Mouse (Mus musculus) layer of hippocampus, adult 8-10 months (tissue): ENCODE measurements around the gene Ccdc189. TPM values are rescaled to one million over a fixed set of nuclear protein-coding genes. Genes with fewer than 3 reads are reported as not detected.
"Not testable (repeated sequence)": the region's sequence is repeated elsewhere in the genome, so short reads cannot be mapped to it uniquely, and the experiment has no call there.

Experiments
- DNase-seq, 2 experiments: peaks; one replicate each; pipeline ENCODE4 v3.0.0; 2022; ENCODE audit warnings: low spot score in 2 of 2
- total RNA-seq, 4 experiments: library from RNA; stranded (reverse); gene quantifications; 2 replicates each; pipeline ENCODE4 v1.2.4; 2022

Gene Ccdc189
- 10 to 100 TPM in 2 of 4 experiments, 1 to 10 TPM in 2; 7.7 to 12.8 (median 10.1) TPM for total RNA-seq

DNA sequence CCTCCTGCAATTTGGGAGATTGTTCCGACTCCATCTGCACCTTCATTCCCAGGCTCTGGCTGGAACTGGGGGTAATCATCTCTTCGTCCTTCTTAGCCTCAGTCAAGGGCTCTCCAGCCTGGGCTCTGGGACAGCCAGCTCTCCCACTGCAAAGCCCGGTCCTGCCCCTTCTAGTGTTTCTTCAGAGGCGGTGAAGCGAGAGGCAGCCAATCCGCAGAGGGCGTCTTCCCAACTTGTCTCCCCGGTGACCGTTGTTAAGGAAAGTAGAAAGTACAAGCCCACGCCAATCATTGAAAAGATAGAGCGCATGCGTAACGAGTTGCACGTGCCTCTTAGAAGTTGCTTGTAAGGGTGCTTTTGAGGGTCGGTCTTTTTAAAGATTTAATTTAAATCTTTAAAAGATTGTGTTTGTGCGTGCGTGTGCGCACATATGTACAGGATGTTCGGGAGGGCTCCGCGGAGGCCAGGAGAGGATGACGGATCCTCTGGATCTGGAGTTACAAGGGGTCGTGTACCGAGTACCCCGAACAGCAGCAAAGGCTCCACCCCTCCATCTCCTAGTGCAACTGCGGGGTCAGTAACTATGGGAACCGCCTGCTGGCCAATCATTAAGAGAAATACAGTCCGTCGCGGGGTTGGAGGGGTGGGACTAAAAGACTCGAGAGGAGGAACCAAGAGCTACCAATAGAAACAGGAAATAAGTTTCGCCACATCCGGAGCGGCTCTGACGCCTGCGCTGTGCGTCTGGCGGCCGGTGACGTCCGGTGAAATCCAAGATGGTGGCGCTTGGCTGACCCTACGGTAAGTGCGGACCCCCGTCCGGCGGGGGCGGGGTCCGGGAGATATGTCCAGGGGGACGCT lies at the start of gene Ccdc189, which contains the start of gene Rnf40:
Ccdc189 (minus strand) TSS at position 585 of the 861 bp plus-strand sequence.
Rnf40 (plus strand) TSS at position 757 of the 861 bp plus-strand sequence.
- DNase-seq: peak; percentile 95 to 97

- peak; percentile 53 to 62 for DNase-seq
These were observed 48.6 kb upstream of the Ccdc189 start for GRCm38 (mm10) chr7:127636963-127637362.

DNA sequence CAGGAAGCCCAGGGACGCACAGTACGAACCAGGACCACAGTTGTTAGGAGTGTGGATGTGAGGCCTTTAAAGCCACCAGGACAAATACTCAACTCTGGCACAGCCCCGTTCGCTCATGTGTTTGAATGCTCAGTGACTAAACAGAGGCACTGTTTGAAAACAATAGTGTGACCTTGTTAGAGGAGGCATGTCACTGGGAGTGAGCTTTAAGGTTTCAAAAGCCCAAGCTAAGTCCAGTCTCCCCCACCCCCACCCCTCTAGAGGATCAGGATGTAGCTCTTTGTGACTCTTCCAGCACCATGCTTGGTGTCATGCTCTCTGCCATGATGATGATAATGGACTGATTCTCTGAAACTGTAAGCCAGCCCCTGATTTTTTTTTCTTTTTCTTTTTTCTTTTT lies 43.0 kb upstream of the Ccdc189 start:
- no peak for DNase-seq

DNA sequence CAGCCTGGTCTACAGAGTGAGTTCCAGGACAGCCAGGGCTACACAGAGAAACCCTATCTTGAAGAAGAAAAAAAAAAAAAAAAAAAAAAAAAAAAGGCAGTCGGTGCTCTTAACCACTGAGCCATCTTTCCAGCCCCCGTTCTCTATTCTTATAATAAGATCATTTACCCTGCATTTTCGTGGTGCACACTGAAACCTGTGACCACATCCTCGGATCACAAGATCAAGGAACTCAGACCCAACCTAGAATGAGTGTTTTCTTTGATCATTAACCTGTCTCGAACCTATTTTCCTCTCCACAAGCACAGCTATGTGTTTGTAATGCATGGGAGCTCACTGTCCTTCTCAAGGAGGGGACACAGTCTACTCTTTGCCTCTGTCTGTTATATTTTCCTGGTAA lies 40.3 kb upstream of the Ccdc189 start:
- no peak for DNase-seq

DNA sequence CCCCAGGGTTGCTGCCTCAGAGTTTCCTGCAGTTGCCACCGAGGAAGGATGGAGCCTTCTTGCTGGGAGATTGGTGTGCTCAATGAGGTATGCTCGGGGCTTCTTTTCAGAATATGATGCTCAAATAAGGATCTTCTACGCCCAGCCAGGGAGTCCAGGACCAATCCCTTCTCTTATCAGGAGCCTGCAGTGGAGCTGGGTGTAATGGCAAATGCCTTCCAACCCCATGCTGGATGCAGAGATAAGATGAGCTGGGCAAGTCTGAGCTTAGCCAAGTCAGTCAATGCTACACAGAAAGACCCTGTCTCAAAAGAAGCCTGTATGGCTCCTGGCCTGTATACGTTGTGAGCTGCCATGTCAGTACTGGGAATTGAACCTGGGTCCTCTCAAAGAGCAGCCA lies 38.1 kb upstream of the Ccdc189 start:
- no peak for DNase-seq

GRCm38 (mm10) chr7:127626039-127626438 lies 37.6 kb upstream of the Ccdc189 start:
- DNase-seq: no peak

GRCm38 (mm10) chr7:127618402-127618801 lies 30.0 kb upstream of the Ccdc189 start:
- not testable (repeated sequence) for DNase-seq

DNA sequence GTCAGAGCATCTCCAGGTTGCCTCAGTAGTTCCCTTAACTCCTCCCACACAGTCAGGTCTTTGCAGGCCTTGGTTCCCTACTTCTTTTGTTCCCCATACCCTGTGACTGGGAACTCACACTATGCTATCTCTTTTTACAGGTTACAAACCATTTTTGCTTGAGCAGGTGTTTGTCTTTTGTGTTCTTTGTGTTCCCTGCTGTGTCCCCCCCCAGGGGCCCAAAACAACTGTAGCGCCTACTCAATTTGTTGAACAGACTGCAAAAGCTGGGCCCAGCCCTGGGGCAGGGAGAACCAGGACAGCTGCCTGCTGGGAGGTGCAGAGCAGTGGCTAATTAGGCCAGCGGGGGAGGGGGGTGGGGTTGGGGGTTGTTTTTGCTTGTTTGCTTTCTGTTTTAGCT lies 29.6 kb upstream of the Ccdc189 start:
- no peak for DNase-seq

DNA sequence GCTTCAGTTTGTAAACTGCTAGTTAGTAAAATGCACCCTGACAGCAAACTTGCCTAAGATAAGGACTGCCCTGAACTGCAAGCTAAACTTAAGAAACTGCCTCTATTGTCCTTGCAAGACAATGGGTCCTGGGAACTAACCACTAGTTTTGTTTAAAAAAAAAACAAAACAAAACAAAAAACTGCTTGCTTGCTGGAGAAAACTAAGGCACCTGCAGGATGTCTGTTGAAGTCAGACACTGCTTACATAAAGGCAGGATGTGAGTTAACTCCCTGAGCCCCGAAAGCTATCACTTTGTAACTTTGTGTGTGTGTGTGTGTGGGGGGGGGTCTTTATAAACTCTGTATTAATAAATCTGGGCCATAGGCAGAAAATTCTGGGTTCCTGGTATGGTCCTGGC lies 28.5 kb upstream of the Ccdc189 start:
- no peak for DNase-seq

DNA sequence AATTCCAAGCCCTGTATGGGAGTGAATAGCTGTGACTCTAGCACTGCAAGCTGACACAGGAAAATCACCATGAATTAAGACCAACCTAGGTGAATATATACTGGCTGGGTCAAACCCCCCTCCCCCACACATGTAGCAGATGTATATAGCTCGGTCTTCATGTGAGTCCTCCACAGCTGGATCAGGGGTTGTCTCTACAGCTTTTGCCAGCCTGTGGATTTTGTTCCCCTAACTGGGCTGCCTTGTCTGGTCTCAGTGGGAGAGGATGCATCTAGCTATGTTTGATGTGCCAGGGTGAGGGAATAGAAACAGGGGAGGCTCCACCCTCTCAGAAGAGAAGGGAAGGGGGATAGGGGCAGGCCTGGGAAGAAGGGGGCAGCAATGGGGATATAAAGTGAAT lies 27.9 kb upstream of the Ccdc189 start:
- no peak for DNase-seq

DNA sequence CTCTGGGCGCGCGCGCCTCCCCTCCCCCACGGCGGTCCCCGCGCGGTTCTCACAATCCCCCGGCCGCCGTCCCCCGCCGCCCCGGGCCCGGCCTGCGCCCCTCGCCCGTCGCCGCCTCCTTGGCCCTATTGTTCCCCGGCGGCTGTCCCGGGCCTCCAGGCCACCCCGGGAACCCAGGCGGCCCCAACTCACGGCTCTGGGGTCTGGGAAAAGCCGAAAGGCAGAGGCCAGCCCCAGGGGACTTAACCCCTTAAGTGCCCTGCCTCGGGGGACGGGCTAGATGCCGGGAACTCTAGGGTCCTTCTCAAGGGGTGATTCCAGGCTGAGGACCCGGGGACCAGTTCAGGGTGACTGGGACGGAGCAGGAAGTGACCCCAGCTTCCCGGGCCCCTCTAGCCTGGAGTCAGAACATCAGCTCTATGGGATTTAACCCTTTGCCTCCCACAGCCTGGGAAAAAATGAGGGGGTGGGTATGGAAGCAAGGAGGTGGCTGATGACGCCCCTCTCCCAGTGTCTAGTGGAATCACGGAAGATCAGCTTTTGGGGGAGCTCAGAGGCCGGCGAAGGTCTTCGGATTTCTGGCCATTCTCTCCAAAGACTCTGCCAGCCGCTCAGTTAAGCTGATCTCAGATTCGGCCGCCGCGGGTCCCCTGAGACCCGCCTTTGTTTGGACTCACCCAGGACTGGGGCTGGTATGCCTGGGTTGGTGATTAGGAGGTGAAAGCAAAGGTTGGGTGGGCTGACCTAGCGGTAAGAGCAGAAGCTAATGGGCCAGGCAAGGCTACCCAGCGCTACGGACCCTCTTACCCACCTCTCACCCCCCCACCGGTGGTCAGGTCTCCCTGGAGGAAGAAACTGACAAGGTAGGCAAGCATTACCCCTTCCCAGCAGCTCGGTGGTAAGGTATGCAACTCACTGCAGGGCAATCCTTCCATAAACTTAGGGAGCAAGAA lies 26.8 kb upstream of the Ccdc189 start, which contains the start of gene Zfp629:
Zfp629 (minus strand) TSS at position 907 of the 953 bp plus-strand sequence.
- peak; percentile 69 to 74 for DNase-seq

DNA sequence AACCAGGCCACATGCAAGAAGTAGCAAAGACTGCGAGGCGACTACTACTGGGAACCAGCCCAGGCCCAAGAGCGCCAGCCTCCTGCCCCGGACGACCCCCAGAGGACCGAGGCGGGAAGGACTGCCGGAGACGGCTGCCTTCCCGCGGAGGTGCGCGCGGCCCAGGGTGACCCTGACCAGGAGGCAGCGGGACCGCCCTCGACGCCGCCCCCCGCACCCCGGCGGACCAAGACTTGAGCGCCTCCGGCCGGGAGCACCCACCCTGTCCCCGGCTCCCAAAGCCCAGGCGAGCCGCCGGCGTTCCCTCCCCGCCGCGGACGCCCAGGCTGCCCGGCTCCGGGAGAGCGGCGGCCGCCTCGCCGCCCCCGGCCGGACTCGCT lies 26.1 kb upstream of the Ccdc189 start:
- DNase-seq: peak in 1 of 2 experiments; percentile 5

GRCm38 (mm10) chr7:127614091-127614490 lies 25.7 kb upstream of the Ccdc189 start:
- DNase-seq: peak in 1 of 2 experiments; percentile 3

GRCm38 (mm10) chr7:127613501-127613900 lies 25.1 kb upstream of the Ccdc189 start:
- peak in 1 of 2 experiments; percentile 9 for DNase-seq

DNA sequence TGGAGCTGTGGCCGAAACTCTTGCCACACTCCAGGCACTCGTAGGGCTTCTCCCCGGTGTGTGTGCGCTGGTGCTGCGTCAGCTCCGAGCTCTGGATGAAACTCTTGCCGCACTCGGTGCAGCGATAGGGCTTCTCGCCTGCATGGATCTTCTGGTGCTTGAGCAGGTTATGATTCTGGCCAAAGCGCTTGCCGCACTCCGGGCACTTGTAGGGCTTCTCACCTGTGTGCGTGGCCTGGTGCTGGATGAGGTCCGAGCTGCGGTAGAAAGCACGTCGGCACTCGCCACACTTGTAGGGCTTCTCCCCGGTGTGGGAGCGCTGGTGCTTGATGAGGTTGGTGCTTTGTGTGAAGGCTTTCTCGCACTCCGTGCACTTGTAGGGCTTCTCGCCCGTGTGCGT lies 23.2 kb upstream of the Ccdc189 start:
- DNase-seq: peak in 1 of 2 experiments; percentile 8

GRCm38 (mm10) chr7:127611011-127611410 lies 22.6 kb upstream of the Ccdc189 start:
- peak in 1 of 2 experiments; percentile 4 for DNase-seq

- DNase-seq: no peak
These were observed 18.8 kb upstream of the Ccdc189 start for GRCm38 (mm10) chr7:127607150-127607549.

DNA sequence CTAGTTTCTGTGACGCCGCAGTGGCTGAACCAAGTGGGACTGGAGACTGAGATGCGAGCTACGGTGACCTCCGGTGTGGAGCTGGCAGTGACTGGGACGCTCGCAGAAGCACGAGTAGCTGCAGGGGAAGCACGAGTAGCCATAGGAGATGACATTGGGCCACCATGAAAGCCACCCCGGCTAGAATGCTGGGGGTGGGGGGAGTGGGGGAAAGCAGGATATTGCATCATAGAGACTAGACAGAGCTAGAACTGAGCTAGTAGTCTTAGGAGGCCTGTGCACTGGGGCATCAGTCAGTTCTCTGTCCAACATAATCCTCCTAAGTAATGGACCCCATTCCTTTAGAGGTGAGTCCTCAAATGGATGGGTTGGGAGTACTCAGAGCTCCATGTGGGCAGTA lies 15.9 kb upstream of the Ccdc189 start:
- DNase-seq: no peak

- no peak for DNase-seq
These were observed 14.5 kb upstream of the Ccdc189 start for GRCm38 (mm10) chr7:127602903-127603302.

DNA sequence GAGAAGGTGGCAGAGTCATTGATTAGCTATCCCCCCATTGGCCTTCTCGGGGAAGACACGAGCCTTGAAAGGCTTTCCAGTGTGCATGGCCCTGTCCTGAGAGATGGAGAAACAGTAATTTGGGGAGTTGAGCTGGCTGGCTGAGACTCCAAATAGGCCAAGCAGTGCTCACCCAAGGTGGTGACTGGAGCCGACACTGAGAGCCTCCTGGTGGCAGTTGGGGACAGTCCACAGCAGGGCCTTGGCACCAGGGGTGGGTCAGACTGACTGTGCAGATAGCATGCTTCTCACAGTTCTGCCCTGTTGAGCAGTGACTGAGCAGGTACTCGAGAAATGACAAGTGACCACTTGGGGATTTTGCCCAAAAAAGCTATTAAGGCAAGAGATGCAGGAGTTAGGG lies 13.3 kb upstream of the Ccdc189 start:
- DNase-seq: no peak

GRCm38 (mm10) chr7:127600612-127601011 lies 12.2 kb upstream of the Ccdc189 start:
- no peak for DNase-seq

DNA sequence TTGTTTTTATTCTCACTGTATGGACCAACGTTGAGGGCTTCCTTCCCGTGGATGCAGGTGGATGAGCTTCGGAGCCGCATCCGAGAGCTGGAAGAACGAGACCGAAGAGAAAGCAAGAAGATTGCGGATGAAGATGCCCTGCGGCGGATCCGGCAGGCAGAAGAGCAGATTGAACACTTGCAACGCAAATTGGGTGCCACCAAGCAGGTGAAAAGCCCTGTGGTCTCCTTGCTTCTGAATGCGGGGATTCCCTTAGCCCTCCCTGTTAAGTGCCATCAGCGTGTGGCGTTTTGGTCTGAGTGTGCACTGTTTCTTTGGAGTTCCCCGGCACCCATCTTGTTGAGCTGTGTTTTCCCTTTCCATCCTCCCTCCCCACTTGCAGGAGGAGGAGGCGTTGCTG lies 8.4 kb upstream of the Ccdc189 start:
- no peak for DNase-seq
